Mouse (Mus musculus): Measurements from ENCODE around the gene Nploc4.

Gene Nploc4

DNA sequence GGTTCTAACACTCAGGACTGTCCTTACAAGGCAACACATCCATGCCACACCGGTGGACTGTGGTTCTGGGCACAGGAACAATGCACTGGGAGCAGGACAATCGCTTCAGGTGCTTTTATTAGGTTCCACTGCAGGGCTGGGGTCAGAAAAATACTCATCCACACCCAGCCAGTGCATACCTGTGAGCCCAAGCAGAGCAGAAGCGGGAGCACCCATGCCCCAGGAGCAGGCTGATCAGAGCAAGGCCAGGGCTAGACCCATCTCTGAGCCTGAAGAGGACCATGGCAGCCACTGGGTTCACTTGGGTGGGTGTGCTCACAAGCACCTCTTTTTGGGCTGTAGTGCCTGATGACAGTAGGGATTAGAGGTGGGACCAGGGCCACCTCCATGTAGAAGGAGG, 57.2 kb downstream of the Nploc4 start:
- in situ Hi-C loops (cut with MboI; ENCODE audit: low sequenced_read_pairs), result no loop called here

DNA sequence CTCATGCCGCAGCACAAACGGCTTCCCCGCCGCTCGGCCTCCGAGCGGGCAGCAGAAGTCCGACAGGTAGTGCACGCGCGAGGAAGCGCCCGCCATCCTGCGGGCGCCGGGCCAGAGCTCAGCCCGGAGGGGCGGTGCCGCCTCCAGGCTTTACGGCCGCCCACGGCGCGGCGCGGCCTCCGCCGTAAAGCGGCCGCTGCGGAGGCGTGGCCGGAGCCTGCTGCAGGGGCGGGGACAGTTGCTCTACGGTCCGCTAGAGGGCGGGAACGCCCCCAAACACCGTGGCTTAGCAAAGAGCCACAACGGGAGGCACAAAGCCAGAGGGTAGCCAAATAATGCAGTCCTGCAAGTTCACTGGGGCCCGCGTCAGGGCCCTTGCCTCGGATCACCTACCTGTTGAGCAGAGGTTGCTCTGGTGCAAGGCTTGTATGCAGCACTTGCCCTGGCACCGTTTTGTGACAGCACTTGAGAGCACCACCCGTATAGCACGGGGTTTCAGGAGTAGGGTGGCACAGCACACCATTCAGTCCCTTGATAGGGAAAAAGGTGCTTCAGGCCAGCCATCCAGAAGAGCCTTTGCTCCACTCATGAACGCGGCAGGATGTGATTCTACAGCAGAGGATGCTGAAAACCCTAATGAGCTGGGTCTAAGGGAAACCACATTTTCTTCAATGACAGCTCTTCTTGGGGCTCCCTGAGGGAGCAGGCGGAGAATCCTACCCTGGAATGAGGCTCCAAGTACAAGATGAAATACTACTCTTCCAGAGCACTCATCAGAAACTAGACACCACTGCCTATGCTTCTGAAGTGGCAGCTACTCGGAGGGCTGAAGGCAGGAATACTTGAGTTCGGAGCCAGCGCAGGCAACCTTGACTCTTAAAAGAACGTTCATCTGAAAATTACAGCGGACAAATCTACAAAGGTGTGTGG, 58.6 kb downstream of the Nploc4 start, which contains the start of gene Faap100:
Gene Faap100, minus strand, starts transcription at position 154 of the 930 bp plus-strand sequence.
- in situ Hi-C loops (cut with MboI; ENCODE audit: low sequenced_read_pairs), result no loop called here

DNA sequence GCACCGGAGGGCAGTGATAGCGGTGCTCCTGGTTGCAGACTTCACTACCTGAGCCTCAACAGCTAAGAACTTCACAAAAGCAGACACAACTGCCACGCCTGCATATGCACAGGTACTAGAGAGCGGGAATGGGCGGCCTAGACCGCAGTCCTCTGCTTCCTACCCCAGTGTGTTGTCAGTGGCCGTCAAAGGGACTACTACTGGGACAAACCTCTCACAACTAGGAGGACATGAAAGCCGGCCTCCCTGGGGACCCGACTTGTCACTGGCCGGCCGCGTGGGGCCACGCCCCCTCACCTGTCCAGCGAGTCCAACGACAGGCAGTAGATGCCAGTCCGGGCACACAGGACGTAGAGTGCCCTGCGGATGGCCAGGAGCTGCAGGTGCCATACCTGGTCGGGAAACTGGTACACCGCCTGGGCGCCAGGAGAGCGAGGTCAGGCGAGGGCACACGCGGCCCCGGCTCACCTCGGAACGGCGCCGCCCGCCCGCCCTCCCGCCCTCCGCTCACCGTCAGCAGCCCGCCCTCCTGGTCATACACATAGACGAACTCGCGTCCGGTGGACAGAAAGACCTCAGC, 59.4 kb downstream of the Nploc4 start:
- in situ Hi-C loops (cut with MboI; ENCODE audit: low sequenced_read_pairs), result no loop called here

DNA sequence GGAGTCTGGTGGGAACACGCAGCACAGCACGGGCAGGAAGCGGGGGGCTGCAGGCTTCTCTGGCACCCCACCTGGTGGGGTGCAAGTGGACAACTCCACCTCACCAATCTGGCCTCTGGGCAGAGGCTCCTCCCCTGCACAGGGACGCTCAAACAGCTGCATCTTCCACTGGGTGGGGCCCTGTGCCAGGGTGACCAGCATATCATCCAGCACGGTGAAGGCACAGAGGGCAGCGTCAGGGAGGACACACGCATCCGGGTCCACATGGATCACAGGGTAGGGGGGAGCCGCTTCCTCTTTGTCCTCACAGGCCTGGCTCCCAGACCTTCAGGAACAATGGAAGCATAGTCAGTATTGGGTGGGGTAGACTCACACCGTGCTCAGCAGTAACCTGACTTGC, 60.2 kb downstream of the Nploc4 start:
- in situ Hi-C loops (cut with MboI; ENCODE audit: low sequenced_read_pairs), result no loop called here

DNA sequence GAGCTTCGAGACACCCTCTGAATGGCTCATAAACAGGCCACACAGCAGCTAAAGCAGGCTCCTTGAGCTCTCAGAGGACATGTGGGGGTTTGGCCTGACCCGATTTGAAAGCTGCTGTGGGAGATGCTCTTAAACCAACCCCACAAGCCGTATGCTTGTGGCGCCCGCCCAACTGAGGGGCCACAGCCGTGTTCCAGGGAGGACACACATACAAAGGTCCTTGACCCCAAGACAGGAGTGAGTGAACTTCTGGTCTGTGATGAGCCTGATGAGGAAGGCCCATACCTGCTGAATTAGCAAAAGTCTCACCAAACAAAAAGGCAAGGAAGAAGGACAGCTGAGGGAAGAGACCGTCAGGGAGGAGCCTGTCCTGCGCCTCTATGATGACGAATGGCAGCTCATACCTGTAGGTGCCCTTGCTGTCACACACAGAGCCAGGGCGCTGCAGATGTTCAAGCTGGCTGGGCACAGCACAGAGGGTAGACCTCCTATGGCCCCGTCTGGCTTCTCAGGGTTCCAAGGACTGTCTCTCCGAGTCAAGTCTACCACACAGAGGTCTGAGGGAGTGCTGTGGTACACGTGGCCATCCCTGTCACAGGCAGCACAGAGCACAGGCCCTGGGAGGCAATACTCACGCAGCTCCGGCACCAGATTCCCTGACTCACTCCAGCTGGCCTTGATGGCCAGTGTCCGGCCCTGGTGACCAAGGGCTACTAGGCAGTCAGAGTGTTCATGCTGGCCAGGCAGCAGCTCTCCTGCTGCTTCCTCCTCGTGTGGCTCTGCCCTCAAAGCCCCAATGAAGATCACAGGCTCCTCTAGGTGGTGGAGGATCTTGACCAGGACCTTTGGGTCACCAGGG, 61.0 kb downstream of the Nploc4 start:
- in situ Hi-C loops (cut with MboI; ENCODE audit: low sequenced_read_pairs), result no loop called here

DNA sequence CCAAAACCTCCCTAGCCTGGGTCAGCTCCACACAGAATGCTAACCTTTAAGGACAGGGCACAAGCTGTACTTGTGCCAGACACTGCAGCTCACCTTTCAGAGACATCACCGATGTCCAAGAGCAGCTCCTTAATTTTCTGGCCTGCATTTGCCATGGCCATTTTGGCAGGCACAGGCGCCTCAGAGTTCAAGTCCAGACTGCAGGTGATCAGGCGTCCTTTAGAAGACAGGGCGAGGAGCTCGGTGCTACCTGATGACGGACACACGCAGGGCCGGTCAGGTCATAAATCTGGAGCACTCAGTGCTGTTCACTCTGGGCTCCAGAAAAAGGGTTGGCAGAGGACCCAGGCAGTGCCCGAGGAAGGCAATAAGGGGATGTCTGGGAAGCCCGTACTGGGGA, 62.2 kb downstream of the Nploc4 start:
- in situ Hi-C loops (cut with MboI; ENCODE audit: low sequenced_read_pairs), result no loop called here

DNA sequence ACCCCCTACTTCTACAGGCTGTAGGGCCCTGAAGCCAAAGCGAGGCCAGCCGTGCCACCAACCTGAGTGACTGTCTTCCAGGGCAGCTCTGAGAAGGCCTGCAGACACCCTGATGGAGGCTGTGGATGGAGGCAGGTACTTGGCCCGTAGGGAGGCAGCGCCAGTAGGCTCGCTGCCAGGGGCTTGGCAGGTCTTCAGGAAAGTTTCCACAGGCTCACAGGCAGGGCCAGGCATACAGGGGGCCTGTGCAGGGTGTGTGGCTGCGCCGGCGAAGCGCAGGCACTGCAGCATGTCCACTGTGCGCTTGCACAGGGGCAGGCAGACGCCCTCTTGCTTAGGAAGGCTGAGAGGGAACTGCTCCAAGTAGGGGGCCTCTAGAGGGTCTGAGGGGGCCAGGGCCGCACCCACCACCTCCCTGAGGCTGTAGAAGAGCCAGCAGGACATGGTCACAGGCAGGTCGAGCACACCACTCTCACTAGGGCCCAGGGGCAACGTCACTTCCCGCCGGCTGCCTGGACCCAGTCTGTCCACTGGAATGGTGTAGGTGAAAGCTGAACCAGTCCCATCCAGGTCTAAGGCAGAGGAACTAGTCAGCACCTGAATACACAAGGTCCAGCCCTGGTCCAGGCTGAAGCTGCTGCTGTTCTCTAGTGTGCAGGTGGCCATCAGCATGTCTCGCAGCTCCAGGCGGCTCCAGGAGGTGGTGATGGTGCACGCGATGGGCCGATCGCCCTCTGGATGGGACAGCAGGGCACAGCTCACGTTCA, 63.5 kb downstream of the Nploc4 start:
- in situ Hi-C loops (cut with MboI; ENCODE audit: low sequenced_read_pairs), result no loop called here

DNA sequence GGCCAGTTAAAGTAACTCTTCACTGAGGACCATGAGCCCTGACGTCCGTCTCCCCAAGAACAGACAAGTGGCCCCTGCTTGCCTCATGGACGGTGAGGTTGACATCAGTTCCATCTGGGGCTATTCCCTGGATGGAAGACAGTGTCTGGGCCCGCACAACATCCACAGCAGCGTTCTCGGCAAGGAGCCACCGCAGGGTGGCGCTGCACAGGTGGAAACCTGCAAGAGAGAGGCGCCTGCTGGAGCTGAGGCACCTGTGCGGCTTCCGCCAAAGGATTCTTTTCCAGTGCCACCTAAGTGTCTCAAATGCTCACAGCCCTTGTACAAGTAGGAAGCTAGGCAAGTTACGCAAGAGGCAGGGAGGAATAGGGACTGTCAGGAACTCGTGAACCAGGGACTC, 64.5 kb downstream of the Nploc4 start:
- in situ Hi-C loops (cut with MboI; ENCODE audit: low sequenced_read_pairs), result no loop called here

DNA sequence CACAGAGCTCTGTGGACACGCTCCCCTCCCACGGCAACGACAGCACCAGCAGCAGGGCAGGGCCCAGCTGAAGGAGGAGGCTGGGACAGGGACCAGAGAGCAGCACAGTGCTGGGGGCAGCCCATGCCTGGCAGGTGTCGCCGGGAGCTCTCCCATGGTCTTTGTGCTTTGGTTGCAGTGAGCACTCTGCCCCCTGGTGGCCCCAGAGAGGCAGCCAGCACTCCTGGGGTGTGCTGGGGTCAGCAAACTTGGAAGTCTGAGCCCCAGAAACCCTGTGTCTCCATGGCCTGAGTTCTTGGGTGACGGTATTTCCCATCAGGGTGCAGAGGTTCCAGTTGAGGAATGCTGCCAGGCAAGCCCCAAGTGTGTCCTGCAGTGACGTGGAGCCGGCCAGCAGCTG, 67.9 kb downstream of the Nploc4 start:
- in situ Hi-C loops (cut with MboI; ENCODE audit: low sequenced_read_pairs), result no loop called here

DNA sequence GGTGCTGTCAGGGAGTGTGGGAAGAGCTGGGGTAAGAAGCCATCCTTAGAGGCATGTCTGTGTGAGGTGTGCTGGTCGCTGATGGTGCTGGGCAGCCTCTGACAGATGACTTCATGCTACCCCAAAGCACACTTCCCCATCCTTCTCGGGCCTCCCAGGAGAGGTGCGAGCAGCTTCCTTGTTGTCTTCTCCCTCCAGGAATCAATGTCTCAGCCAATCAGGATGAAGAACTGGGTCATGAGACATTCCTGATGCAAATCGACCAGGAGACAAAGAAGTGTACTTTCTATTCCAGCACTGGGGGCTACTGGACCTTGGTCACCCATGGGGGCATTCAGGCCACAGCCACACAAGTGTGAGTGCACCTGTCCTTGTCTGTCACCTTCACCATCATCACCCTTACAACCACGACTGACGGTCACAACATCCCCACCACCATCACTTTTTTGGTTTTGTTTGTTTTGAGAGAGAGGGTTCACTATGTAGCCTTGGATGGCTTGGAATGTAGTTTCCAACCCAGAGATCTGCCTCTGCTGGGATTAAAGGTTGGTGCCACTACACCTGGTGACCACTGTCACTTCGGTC, 71.0 kb downstream of the Nploc4 start:
- in situ Hi-C loops (cut with MboI; ENCODE audit: low sequenced_read_pairs), result no loop called here

DNA sequence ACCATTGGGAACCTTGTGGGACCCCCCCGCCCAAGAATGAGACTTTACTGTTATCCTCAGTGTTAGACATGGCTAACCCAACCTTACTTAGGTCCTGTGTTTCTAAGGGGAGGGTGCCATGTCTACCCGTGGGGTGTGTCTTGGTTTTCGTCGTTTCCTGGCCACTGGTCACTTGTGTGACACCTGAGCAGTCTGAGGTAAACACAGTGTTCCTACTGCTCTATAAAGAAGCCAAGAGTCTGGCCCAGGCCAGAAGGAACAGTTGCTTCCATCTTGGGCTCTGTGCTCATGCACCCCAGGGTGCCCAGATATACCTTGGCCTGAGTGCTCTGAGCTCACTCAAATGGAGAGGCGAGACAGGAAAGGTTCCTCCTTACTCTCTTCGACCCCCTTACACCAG, 74.6 kb downstream of the Nploc4 start:
- in situ Hi-C loops (cut with MboI; ENCODE audit: low sequenced_read_pairs), result no loop called here

DNA sequence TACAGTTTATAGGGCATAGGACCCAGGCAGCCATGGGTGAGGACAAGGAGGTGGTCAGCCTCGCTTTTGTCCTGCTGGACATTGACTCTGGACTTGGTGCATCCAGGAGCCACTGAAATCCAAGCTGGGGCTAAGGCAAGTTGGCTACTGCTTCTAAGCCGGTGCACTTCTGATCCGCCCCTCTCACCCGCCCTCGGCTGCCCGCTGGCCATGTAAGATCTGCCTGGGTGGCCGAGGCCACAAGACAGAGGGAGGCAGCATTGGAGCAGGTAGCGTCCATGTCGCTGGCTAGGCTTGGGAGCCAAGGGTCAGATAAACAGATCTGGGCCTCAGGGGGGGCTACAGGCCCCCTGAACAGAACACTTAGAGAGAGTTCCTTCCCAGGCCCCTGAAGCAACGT, 76.2 kb downstream of the Nploc4 start, which contains the start of gene Fscn2:
Gene Fscn2, plus strand, starts transcription at position 240 of the 400 bp plus-strand sequence.
- in situ Hi-C loops (cut with MboI; ENCODE audit: low sequenced_read_pairs), result no loop called here

DNA sequence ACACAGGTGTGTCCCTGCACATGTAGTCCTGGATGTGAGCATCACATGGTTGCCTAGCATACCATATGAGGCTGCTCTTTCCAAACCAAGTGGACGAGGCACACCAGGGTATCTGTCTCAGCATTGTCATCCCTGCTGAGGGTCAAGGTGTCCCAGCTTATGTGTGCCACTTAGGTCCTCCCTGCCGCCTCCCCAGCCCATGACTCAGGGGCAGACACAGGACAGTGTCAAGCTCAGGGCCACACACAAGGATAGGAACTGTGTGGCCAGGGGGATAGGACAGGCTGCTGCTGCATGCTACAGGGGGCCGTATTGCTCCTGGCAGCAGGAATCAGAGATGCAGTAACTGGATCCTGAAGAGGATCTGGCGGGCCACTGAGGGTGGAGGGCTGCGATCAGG, 76.8 kb downstream of the Nploc4 start:
- in situ Hi-C loops (cut with MboI; ENCODE audit: low sequenced_read_pairs), result no loop called here

DNA sequence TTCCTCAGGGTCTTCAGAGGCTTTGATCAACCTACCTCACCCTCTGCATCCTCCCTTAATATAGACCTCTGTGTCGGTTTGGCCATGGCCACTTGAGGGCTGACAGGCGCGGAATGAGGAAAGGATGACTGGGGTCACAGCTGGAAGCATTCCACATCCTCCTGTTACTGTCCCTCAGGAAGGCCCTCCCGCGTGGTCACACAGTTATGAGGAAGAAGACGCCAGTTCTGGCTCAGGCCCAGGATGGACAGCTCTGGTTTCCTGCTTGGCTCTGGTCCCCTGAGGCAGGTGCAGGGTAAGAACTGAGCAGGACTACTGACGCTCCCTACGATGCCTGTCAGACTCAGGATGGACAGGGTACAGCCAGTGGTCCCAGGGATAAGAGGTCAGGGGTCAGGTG, 77.4 kb downstream of the Nploc4 start:
- in situ Hi-C loops (cut with MboI; ENCODE audit: low sequenced_read_pairs), result no loop called here

DNA sequence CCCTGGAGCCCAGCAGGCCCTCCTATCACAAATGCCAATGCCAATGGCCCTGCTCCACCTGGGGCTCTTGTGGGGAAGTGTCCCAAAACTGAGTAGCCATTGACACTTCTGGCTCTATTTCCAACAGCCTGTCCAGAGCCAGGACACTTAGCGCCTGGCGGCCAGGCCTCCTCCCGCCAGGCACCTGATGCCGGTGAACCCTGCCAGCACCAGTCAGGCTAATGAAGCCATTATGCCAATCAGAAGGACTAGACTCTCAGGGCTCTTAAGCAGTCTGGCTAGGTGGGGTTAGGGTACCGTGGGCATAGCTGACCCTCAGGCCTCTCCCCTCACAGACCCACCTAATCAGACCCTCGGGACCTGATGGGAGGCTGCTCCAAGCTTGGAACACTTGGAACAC, 78.1 kb downstream of the Nploc4 start:
- in situ Hi-C loops (cut with MboI; ENCODE audit: low sequenced_read_pairs), result no loop called here

DNA sequence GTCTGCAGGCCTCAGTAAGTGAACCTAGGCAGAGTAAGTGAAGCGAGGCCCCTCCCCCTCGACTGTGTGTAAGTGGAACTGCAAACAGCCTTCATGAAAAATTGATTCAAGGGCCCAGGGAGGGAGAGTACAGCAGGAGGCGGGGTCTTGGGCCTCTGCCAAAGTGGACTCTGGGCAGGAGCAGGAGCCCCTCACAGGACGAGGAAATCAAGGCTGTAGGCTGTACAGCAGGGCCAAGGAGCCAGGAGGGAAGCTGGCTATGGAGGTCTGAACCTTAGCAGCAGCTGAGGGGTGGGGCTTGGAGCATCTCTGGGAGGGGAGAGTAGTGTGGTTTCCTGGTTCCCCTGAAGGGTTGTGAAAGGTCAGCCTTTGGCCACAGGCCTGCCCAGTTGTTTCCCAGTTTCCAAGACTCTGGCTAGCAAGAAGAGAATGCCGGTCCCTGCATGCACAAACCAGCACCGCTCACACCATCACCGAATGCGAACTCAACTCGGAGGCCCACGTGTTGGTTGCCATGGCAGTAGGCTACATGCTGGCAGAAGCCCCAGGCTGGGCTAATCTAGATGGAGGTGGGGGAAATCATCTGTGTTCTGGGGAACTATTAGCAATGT, 79.6 kb downstream of the Nploc4 start:
- in situ Hi-C loops (cut with MboI; ENCODE audit: low sequenced_read_pairs), result no loop called here

DNA sequence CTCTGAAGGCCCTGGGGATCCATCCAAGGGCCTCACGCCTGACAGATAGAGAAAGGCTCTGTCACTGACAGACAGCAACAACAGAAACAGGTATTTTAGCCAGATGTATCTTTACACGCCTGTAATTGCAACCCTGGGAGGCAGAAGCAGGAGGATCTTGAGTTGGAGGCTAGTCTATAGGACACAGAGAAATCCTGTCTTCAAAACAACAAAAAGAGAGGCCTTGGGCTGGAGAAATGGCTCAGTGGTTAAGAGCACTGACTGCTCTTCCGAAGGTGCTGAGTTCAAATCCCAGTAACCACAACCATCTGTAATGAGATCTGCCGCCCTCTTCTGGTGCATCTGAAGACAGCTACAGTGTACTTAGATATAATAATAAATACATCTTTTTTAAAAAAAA, 80.6 kb downstream of the Nploc4 start:
- in situ Hi-C loops (cut with MboI; ENCODE audit: low sequenced_read_pairs), result no loop called here

DNA sequence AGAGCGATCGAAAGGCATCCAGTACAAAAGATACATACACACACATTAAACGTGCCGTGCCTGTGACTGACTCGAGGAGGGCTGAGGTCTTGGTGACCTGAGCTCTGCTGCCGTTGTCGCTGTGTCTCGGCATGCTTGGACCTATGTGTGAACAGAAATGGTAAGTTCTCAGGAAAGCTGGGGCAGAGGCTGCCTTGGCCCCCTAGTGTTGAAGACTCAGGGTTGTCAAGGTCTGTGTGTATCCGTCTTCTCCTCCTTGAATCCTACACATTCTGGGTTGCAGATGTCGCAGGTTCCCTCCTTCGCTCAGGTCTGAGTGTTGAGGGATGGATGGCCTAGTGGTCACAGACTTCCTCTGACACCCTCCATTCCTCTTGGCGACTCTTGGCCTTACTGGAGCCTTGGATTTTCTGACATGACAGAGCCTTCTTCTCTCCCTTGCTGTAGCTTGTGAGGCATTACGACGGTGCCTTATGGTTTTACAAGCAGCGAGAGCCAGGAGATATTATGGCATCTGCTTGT, 81.1 kb downstream of the Nploc4 start:
- in situ Hi-C loops (cut with MboI; ENCODE audit: low sequenced_read_pairs), result no loop called here

DNA sequence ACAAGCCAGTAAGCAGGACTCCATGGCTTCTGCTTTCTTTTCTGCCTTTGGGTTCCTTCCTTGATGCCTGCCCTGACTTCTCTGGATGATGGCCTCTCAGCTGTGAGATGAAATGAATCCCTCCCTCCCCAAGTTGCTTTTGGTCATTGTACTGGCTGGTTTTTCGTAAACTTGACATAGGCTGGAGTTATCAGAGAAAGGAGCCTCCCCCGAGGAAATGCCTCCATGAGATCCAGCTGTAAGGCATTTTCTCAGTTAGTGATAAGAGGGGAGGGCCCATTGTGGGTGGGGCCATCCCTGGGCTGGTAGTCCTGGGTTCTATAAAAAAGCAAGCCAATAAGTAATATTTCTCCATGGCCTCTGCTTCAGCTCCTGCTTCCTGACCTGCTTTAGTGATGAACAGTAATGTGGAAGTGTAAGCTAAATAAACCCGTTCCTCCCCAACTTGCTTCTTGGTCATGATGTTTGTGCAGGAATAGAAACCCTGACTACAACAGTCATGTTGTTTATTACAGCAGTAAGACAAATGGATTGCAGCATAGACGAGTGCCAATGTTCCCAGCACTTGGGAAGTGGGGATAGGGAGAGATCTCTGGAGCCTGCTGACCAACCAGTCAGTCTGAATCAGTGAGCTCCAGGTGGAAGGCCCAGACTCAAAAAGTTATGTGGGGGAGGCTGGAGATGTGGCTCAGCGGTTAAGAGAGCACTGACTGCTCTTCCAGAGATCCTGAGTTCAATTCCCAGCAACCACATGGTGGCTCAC, 82.0 kb downstream of the Nploc4 start:
- in situ Hi-C loops (cut with MboI; ENCODE audit: low sequenced_read_pairs), result no loop called here

Data from CH12F3 (cell line).